25 mouse cellular contexts compared by ENCODE assay signal in genomic region chr17:33498918-33499317, GRCm38 (mm10). TPM values are rescaled to one million over a fixed set of nuclear protein-coding genes. Genes with fewer than 3 reads are reported as not detected.
DNase-seq lines count a peak whose midpoint lies in the region; ATAC-seq lines count a peak whose summit lies in the region.
"Had no signal": no experiment of that assay in that cellular context is flagged by ENCODE, and none has a peak within 500 bp of the region (broad histone marks: within the 10 kb centered on the region; RNA-seq: fewer than 3 reads in every experiment).

No protein-coding gene starts in this region.

- peak; percentile 37 for DNase-seq in heart, adult 11 months
- DNase-seq in c-Kit-positive CD71-positive TER-119-positive erythroid progenitor cells, embryonic 14.5 days (ENCODE audit: low spot score) = peak; percentile 67
- DNase-seq in liver, embryonic 13.5 days = peak; percentile 69
- DNase-seq in yolk sac, embryonic 10.5 days (ENCODE audit: low spot score) = peak; percentile 20
- no peak for DNase-seq in frontal cortex, postnatal 25 days (ENCODE audit: low spot score in 2 of 2)
- no peak for DNase-seq in Muller cell, postnatal 12 days (ENCODE audit: inconsistent ontology term)
- DNase-seq in left cerebral cortex, adult 8-10 months (ENCODE audit: low spot score in 2 of 2) = no peak
- DNase-seq: adrenal gland, postnatal 14 days; cerebellum, adult 11 months; cerebellum, adult 9-11 months; cerebellum, postnatal 25 days; gastrocnemius, postnatal 10 days; gastrocnemius, postnatal 36 days; heart, postnatal 10 days; heart, postnatal 36 days had no signal

- WGBS in heart, embryonic 11.5 days (ENCODE audit: insufficient replicate concordance) = 69% methylated on average over 1 of the region's 1 CpGs
- WGBS in liver, embryonic 13.5 days (ENCODE audit: insufficient replicate concordance) = 38% methylated on average over 1 of the region's 1 CpGs

- no peak overlapping the region for H3K27ac ChIP-seq in heart, embryonic 11.5 days (ENCODE audit: low read depth, low read length)
- H3K27ac ChIP-seq in liver, embryonic 13.5 days = peak overlapping the region; percentile 72
- H3K27ac ChIP-seq: embryonic facial prominence, embryonic 12.5 days; embryonic facial prominence, embryonic 15.5 days; forebrain, embryonic 15.5 days; heart, embryonic 15.5 days; hindbrain, embryonic 10.5 days; hindbrain, embryonic 13.5 days had no signal

- no peak overlapping the region for H3K4me2 ChIP-seq in heart, embryonic 11.5 days
- H3K4me2 ChIP-seq in liver, embryonic 13.5 days = peak overlapping the region; percentile 37
- H3K4me2 ChIP-seq: embryonic facial prominence, embryonic 12.5 days; embryonic facial prominence, embryonic 15.5 days; forebrain, embryonic 15.5 days; heart, embryonic 12.5 days; heart, embryonic 15.5 days; hindbrain, embryonic 13.5 days had no signal

- no peak overlapping the region for H3K9ac ChIP-seq in heart, embryonic 11.5 days (ENCODE audit: low read depth, low read length)
- no peak overlapping the region; the same call in 1 of the 2 replicates for H3K9ac ChIP-seq in liver, embryonic 13.5 days
- H3K9ac ChIP-seq: embryonic facial prominence, embryonic 12.5 days; embryonic facial prominence, embryonic 15.5 days; forebrain, embryonic 15.5 days; heart, embryonic 12.5 days; heart, embryonic 15.5 days; hindbrain, embryonic 13.5 days had no signal

- H3K4me1 ChIP-seq in heart, embryonic 11.5 days (ENCODE audit: control insufficient read depth, insufficient read depth, low read length) = peaks cover 2% of the 10 kb centered on the region; the same call in 1 of the 2 replicates
- H3K4me1 ChIP-seq in liver, embryonic 13.5 days (replicated peaks) = peaks cover 34% of the 10 kb centered on the region
- H3K4me1 ChIP-seq: embryonic facial prominence, embryonic 12.5 days had no signal

- H3K36me3 ChIP-seq in heart, embryonic 11.5 days (ENCODE audit: control insufficient read depth, insufficient read depth, low read length) = no peaks in the 10 kb centered on the region
- H3K36me3 ChIP-seq in liver, embryonic 13.5 days = no peaks in the 10 kb centered on the region
- H3K36me3 ChIP-seq: embryonic facial prominence, embryonic 12.5 days; embryonic facial prominence, embryonic 15.5 days; forebrain, embryonic 15.5 days; heart, embryonic 12.5 days; heart, embryonic 15.5 days; hindbrain, embryonic 10.5 days; hindbrain, embryonic 13.5 days had no signal

- ATAC-seq in heart, embryonic 11.5 days (replicated peaks; ENCODE audit: insufficient number of reproducible peaks, low FRiP score, low TSS enrichment) = no peak
- ATAC-seq in liver, embryonic 13.5 days (ENCODE audit: low read depth) = peak; percentile 94
- ATAC-seq: forebrain, embryonic 15.5 days; hindbrain, embryonic 16.5 days; Patski had no signal

- H3K27me3 ChIP-seq in heart, embryonic 11.5 days (ENCODE audit: control insufficient read depth, insufficient read depth, low read length) = no peaks in the 10 kb centered on the region
- H3K27me3 ChIP-seq in liver, embryonic 13.5 days = peaks cover 2% of the 10 kb centered on the region; the same call in 1 of the 2 replicates
- H3K27me3 ChIP-seq: embryonic facial prominence, embryonic 12.5 days; embryonic facial prominence, embryonic 15.5 days; forebrain, embryonic 15.5 days; heart, embryonic 12.5 days; heart, embryonic 15.5 days; hindbrain, embryonic 13.5 days had no signal

- no peaks in the 10 kb centered on the region for H3K9me3 ChIP-seq in heart, embryonic 11.5 days (replicated peaks; ENCODE audit: control insufficient read depth, low read length)
- H3K9me3 ChIP-seq in liver, embryonic 13.5 days (replicated peaks) = no peaks in the 10 kb centered on the region
- H3K9me3 ChIP-seq: embryonic facial prominence, embryonic 12.5 days; embryonic facial prominence, embryonic 15.5 days; forebrain, embryonic 15.5 days; heart, embryonic 12.5 days; heart, embryonic 15.5 days; hindbrain, embryonic 10.5 days; hindbrain, embryonic 13.5 days had no signal

- no peak overlapping the region for H3K4me3 ChIP-seq in heart, embryonic 11.5 days (ENCODE audit: low read depth, low read length)
- H3K4me3 ChIP-seq in liver, embryonic 13.5 days (replicated peaks) = no peak overlapping the region
- H3K4me3 ChIP-seq: embryonic facial prominence, embryonic 12.5 days; embryonic facial prominence, embryonic 15.5 days; forebrain, embryonic 15.5 days; heart, embryonic 12.5 days; heart, embryonic 15.5 days; hindbrain, embryonic 10.5 days; hindbrain, embryonic 13.5 days had no signal

RNA-seq across cellular contexts. Expression of gene Adamts10, which starts 25.1 kb away (rescaled TPM):
- polyA plus RNA-seq in heart, embryonic 11.5 days (2014; fragmentation: Nextera tagmentation; extraction: Ambion mirVana) = 36.4 and 41.9 TPM in 2 replicates
- 5.5 and 6.6 TPM in 2 replicates for polyA plus RNA-seq in liver, embryonic 13.5 days (2015; fragmentation: Nextera tagmentation; extraction: Ambion mirVana)
- 10 to 100 TPM; 21.2 to 29.5 (median 26.3) TPM for total RNA-seq in left cerebral cortex, adult 8-10 months (2022)

RNA-seq across cellular contexts. Expression of gene Myo1f, which starts 56.6 kb away (rescaled TPM):
- 0.82 and 1.0 TPM in 2 replicates for polyA plus RNA-seq in heart, embryonic 11.5 days (2014; fragmentation: Nextera tagmentation; extraction: Ambion mirVana)
- polyA plus RNA-seq in liver, embryonic 13.5 days (2015; fragmentation: Nextera tagmentation; extraction: Ambion mirVana) = 6.3 and 6.5 TPM in 2 replicates
- 1 to 10 TPM; 1.7 to 6.7 (median 3.8) TPM for total RNA-seq in left cerebral cortex, adult 8-10 months (2022)
- polyA plus RNA-seq: Patski had no signal

Comparison
In these comparisons a context has a peak if more than half of its experiments do, and no peak if none do; other contexts are left out.
1. DNase-seq: peak in heart, adult 11 months (single experiment), c-Kit-positive CD71-positive TER-119-positive erythroid progenitor cells, embryonic 14.5 days (single experiment), liver, embryonic 13.5 days (single experiment) and yolk sac, embryonic 10.5 days (single experiment); none in frontal cortex, postnatal 25 days (0 of 2), Muller cell, postnatal 12 days (single experiment) and left cerebral cortex, adult 8-10 months (0 of 2).